Mouse (Mus musculus): ENCODE data around the gene Zfp365. TPM values are rescaled to one million over a fixed set of nuclear protein-coding genes. Genes with fewer than 3 reads are reported as not detected.

Zfp365 gene
- polyA plus RNA-seq, 1 experiment from 2014 or later = 3.2 TPM

DNA sequence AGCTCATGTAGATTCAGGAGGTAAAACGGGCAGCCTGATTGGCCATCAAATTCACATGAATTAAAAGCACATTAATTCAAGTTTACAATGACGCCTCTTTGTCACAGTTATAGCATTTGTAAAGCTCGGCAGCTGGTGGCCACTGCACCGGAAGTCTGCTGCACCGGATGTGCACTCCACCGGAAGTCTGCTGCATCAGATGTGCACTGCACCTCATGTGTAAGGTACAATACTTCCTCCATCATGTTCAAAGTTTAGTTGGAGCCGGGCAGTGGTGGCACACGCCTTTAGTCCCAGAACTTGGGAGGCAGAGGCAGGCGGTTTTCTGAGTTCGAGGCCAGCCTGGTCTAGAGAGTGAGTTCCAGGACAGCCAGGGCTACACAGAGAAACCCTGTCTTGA is 70.9 kb downstream of the Zfp365 start:
- H3K4me1 ChIP-seq = 0 out of 2 replicates have a peak, but pooled peaks cover 6% of the 10 kb centered on the region
- no peak overlapping the region for H3K4me3 ChIP-seq (replicated peaks)
- no peak overlapping the region for H3K9ac ChIP-seq

DNA sequence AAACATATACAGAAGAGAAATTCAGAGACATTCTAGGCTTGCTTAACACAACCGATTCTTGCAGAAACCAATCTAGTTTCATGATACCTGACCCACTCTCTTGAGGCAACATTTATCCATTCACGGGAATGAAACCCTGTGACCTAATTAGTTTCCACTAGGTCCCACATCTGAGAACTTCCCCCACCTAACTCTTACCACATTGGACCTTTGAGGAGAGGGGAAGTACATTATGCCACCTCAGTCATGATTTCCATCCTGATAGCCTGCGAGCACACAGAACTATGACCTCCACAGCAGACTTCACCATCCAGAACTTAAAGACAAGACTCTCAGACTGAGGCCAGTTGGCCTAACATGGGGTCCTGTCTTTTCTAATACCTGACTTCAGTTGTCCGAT is 71.7 kb downstream of the Zfp365 start:
- no peak for ATAC-seq (ENCODE audit: insufficient number of reproducible peaks, low FRiP score, low TSS enrichment, low read depth)
- H3K4me3 ChIP-seq (replicated peaks) = no peak overlapping the region
- H3K9me3 ChIP-seq (replicated peaks) = no peaks in the 10 kb centered on the region
- no peak overlapping the region for H3K4me2 ChIP-seq (replicated peaks)
- H3K27ac ChIP-seq (replicated peaks) = no peak overlapping the region
- H3K27me3 ChIP-seq = no peaks in the 10 kb centered on the region
- H3K4me1 ChIP-seq = 0 out of 2 replicates have a peak, but pooled peaks cover 11% of the 10 kb centered on the region
- H3K9ac ChIP-seq = no peak overlapping the region
- H3K36me3 ChIP-seq = no peaks in the 10 kb centered on the region
- WGBS = 82% methylated on average over 4 of the region's 4 CpGs

More for the DNA sequence above, 70.9 kb downstream of the Zfp365 start:
- Histone ChIP-seq H3K4me2 (replicated peaks) (no peak overlapping the region), H3K27ac (replicated peaks) (no peak overlapping the region), H3K36me3 (no peaks in the 10 kb centered on the region), H3K27me3 (no peaks in the 10 kb centered on the region), H3K9me3 (replicated peaks) (no peaks in the 10 kb centered on the region)
- 78% methylated on average over 10 of the region's 10 CpGs for WGBS
- no peak for ATAC-seq (ENCODE audit: insufficient number of reproducible peaks, low FRiP score, low TSS enrichment, low read depth)

DNA sequence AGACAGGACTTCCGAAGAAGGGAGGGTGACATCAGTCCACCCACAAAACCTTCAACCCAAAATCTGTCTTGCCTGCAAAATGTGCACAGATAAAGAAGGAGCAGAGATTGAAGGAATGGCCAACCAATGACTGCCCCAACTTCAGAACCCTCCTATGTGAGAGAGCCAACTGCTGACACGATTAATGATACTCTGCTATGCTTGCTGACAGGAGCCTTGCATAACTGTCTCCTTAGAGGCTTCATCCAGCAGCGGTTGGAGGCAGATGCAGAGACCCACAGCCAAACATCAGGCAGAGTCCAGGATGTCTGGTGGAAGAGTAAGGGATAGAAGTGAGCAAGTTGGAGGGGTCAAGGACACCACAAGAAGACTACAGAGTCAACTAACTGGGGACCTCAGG is 73.3 kb downstream of the Zfp365 start:
- no peak overlapping the region for H3K9ac ChIP-seq
- H3K4me3 ChIP-seq (replicated peaks) = no peak overlapping the region
- 0 out of 2 replicates have a peak, but pooled peaks cover 10% of the 10 kb centered on the region for H3K4me1 ChIP-seq
- ATAC-seq (ENCODE audit: insufficient number of reproducible peaks, low FRiP score, low TSS enrichment, low read depth) = 0 out of 2 replicates have a peak, but pooled peaks have one; percentile 7
- 71% methylated on average over 3 of the region's 3 CpGs for WGBS
- no peaks in the 10 kb centered on the region for H3K36me3 ChIP-seq
- H3K4me2 ChIP-seq (replicated peaks) = no peak overlapping the region
- H3K27me3 ChIP-seq = no peaks in the 10 kb centered on the region
- H3K27ac ChIP-seq (replicated peaks) = no peak overlapping the region
- no peaks in the 10 kb centered on the region for H3K9me3 ChIP-seq (replicated peaks)

DNA sequence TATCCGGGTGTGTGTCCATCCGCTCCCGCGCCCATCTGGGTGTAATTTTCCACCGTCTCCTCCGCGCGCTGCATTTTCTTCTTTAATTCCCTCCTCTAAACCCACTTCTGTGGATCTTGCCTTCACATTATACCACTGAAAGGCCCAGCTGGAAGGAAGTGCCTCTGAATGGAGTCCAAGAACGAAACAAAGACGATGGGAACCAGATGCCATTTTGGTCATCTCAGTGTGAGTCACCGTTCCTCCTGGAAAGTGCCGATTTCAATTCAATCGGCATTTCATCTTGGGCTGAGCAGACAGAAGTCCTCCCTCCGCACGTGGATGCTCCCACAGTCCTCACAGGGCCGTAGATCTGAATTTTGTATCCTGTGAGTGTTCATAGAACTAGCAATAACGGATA is 76.0 kb downstream of the Zfp365 start:
- peak overlapping the region; percentile 34 for H3K4me2 ChIP-seq (replicated peaks)
- no peaks in the 10 kb centered on the region for H3K36me3 ChIP-seq
- no peaks in the 10 kb centered on the region for H3K27me3 ChIP-seq
- no peaks in the 10 kb centered on the region for H3K9me3 ChIP-seq (replicated peaks)
- peak overlapping the region; percentile 17 for H3K27ac ChIP-seq (replicated peaks)
- WGBS = 48% methylated on average over 17 of the region's 17 CpGs
- no peak overlapping the region for H3K9ac ChIP-seq
- 0 out of 2 replicates have a peak overlapping the region, but pooled peaks have one; percentile 4 for H3K4me3 ChIP-seq (replicated peaks)
- no peak for ATAC-seq (ENCODE audit: insufficient number of reproducible peaks, low FRiP score, low TSS enrichment, low read depth)
- H3K4me1 ChIP-seq = 0 out of 2 replicates have a peak, but pooled peaks cover 10% of the 10 kb centered on the region

Other genes starting within 250 kb of the Zfp365 start
- gene Rtkn2, start 66.9 kb upstream of the Zfp365 start, polyA plus RNA-seq (2015; fragmentation: Nextera tagmentation; extraction: Ambion mirVana) = 6.7 and 7.9 TPM in 2 replicates

Data from embryonic facial prominence, embryonic 15.5 days (tissue).